Mouse (Mus musculus) urinary bladder, postnatal 25 days (tissue): ENCODE measurements around the gene Fam114a1.

Source experiments
- DNase-seq: peaks from one replicate; pipeline ENCODE4 v3.0.0; 2022; ENCODE audit warnings: low spot score

Gene Fam114a1

DNA sequence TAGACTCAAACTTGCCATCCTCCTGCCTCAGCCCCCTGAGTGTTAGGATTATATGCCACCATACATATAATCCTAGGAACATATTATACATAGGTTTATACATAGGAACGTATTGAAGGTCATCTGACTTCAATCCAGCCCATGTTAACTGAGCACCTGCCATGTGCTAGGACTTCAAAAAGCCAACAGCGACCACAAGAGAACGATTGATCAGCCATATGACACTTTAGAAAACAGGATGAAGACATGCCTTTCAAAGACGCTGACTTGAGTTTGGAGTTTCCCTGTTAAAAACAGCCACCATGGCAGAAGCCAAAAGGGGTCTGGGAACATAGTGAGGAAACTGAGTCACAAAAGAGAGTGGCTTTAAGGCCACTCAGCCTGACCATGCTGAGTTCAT, 35.4 kb downstream of the Fam114a1 start:
- no peak for DNase-seq

GRCm38 (mm10) chr5:65006011-65006491, 36.2 kb downstream of the Fam114a1 start:
- no peak for DNase-seq

DNA sequence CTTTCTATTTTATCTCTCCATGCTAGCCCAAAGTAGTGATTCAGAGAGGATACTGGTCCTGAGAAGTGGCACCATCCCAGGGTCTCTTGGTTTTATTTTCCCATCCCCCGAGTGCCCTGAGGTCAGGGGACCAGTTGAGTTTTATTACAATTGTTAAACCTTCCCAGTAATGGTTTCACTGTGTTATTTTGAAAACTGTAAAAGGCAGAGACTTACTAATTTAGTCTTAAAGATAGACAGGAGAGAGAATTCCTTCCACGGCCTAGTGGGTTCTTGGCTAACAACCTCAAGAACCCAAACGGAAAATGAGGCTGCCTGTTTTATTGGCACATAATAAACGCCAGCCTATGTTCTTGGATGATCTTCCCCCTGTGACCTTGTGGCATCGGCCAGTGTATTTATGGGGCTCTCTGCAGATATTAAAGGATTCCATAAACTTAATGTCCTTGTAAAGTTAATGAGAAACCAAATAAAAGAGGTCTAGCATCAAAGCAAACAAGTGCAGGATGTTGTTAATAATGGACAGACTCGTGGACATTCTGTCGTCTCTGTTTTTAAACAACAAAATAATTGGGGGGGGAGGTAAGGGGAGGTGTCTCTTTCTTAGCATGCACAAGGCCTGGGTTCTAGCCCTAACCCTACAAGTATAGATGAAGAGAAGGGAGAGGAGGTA, 42.2 kb downstream of the Fam114a1 start:
- DNase-seq: no peak

GRCm38 (mm10) chr5:65015508-65015907, 45.6 kb downstream of the Fam114a1 start:
- no peak for DNase-seq

GRCm38 (mm10) chr5:65019109-65019508, 49.2 kb downstream of the Fam114a1 start:
- no peak for DNase-seq

DNA sequence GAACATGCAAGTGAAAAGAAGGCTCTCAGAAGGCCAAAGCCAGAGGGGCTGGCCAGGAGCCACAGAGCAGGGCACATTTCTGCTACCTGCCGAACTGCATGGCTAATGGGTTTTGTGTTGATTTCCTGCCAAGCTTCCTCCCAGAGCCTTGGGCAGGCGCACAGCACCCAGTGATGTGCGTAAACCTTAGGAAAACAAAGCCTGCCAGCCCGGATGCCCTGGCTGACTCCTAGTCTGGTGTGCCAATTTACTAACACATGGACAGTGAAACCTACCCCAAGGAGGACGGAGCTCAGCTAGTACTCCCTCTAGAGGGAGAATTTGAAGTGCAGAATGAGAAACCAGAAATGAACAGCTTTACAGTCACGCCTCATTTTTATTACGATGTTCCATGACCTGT, 50.0 kb downstream of the Fam114a1 start:
- no peak for DNase-seq

DNA sequence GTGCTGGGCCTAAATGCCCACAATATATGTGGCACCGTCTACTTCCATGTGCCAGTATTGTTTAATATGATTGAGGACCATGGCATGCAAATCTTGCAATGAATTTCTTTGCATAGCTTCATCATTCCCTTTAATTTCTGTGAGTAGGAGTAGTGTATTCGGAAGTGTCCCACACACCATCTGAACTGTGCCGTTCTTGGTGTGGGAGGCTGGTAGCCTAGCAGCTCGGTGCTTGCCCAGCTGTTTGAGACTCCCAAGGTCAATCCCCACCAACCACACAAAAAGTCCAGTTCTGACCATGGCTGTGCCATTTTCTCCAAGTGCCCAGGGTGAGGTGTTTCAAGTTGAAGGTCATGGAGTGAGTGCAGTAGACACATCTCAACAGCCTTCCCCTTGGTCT, 52.1 kb downstream of the Fam114a1 start:
- no peak for DNase-seq

GRCm38 (mm10) chr5:65024641-65025040, 54.8 kb downstream of the Fam114a1 start:
- DNase-seq: no peak

DNA sequence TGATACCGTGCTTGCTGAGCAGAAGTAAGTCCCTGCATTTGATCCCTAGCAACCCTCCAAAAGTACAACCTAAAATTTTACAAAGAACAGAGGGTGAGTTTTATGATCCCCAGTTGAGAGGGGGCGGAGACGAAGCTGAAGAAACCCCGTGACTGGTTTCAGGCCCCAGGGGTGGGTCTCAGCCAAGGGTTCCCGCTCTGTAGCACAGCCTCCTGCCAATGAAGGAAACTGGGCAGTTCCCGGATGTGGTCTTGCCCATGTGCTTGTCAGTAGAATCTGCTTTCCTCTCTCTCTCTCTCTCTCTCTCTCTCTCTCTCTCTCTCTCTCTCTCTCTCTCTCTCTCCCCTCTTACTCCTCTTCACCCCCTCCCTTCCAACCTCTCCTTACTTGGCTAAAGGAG, 56.0 kb downstream of the Fam114a1 start:
- DNase-seq: no peak

DNA sequence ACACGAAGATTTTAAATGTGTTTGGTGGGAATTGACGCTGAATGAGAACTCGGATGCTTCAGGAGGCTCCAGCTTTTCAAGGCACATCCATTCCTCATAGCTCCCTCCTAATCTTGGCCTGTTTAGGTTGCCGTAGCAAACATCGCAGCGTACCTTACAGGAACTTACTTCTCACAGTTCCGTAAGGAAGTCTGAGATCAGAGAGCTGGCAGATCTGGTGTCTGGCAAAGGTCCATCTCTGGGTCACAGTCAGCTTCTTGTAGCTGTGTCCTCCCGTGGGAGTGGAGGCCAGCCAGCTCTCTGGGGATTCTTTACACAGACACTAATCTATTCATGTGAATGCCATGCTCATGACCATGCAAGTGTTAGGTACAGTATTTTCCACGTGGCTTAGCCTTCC, 56.9 kb downstream of the Fam114a1 start:
- DNase-seq: no peak

DNA sequence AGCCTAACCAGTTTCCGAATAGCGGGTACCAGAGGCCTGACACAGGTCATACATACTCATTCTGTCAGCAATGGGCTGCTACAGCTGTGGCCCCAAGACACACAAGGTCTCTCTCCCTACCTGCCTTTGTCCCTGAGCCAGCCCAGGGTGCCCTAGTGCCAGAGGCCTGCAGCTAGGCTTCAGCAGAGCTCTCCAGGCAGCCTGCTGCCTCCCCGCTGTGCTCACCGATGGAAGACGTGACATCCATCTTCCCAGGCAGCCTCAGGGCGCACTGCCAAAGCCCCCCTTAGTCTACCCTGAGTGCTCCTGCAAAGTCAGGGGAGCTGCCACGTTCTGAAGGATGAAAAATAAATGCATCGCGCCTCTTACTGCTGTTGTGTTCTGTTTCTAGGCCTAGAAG, 58.1 kb downstream of the Fam114a1 start:
- DNase-seq: no peak

DNA sequence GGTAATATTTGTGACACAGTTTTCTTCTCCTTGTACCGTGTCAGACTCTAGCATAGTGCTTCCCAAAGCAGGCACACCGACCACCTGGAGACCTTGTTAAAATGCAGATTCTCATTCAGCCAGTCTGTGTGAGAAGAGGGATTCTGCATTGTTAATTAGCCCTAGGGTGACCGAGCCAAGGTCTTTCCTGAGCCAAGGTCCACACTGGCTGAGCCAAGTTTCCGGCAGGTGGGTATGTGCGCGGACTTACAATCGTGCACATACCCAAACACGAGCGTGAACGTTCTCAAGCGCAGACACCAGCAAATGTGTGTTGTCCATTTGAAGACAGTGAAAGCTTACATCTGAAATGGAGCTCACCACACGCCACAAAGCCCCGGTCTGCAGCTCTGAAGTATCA, 66.7 kb downstream of the Fam114a1 start:
- no peak for DNase-seq

DNA sequence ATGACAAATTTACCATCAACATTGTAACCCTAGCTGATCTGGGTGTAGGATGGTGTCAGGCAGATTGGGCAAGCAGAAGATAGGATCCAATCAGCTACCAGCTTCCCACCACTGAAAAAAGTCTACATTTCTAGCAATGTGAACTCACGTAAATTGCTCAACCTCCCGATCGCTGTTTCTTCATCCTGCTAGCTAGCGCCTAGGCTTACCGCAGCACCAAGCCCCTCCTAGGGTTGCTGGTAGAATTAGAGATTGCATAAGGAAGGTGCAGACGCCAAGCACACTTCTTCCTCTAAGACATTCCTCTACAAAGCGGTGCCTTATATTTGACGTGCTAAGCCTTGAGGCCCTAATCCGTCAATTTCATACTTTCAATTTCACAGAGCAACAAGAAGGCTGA, 68.4 kb downstream of the Fam114a1 start:
- DNase-seq: no peak

GRCm38 (mm10) chr5:65038811-65039571, 69.1 kb downstream of the Fam114a1 start:
- DNase-seq: no peak

DNA sequence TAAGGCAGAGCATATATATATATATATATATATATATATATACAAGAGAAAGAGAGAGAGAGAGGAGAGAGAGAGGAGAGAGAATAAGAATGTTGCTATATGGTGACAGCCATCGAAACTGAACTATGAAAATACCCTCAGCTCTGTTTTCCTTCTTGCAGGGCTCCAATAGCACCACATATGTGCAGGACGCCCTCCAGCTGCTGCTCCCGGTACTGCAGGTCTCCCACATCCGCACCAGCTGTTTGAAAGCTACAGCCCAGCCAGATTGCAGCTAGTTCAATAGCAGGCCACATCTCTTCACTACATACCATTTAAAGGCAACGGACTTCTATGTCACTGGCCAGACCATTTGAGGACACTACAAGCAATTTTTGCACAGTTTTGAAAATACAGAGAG, 70.6 kb downstream of the Fam114a1 start:
- DNase-seq: no peak

DNA sequence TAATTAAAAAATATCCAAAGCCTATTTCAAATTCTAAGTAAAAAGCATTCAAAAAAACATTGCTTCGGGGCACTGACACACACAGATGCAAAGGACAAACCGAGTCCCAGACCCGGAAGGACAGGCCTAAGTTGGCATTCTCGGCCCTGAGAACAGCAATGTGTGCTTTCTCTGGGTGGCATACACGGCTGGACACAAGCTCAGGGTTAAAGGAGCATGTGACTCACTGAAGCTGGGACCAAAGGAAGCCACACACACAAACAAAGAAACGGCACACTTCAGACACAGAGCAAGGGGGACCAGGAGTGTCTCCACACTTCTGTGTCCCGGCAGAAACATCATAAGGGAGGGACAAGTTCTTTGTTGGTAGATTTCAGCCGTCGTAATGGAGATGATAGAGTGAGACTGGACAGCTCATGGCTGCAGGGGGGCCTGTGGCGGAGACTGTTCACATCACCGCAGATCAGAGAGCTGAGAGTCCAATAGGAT, 73.6 kb downstream of the Fam114a1 start:
- DNase-seq: no peak

- no peak for DNase-seq
Measured at GRCm38 (mm10) chr5:65045642-65046370, 75.9 kb downstream of the Fam114a1 start.

DNA sequence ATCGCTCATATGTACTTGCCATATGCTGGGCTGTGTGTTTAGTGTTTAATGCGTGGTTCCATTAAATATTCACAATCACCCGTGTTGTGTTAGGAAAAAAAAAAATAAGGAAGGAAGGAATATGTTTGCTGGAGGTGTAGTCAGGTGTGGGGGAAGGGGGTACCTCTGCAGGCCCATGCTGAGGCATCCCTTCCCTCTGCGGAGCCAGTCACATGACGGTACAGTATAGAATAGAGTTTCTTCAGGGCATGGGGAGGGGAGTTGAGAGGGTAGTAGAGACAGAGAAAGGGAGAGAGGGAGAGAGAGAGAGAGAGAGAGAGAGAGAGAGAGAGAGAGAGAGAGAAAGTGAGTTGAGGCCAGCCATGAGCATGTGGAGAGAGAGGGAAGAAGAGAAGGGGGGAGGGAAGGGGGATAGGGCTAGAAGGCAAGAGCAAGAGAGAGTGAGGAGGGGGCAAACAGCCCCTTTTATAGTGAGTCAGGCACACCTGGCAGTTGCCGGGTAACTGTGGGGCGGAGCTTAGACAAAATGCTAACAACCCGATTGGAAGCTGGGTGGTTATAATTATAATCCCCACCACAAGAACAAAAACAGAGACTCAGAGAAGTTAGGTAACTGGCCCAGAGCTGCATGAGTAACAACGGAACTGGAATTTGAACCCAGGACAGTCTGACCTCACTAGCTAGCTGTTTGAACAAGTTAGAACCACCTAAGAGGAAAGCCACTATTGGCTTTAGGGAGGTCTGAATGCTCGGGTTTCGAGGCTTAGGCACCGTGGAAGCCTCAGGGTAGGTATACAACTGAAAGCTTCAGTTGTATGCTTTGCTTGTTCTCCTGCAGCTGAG, 76.8 kb downstream of the Fam114a1 start:
- DNase-seq: no peak

GRCm38 (mm10) chr5:65047285-65047855, 77.5 kb downstream of the Fam114a1 start:
- DNase-seq: no peak

DNA sequence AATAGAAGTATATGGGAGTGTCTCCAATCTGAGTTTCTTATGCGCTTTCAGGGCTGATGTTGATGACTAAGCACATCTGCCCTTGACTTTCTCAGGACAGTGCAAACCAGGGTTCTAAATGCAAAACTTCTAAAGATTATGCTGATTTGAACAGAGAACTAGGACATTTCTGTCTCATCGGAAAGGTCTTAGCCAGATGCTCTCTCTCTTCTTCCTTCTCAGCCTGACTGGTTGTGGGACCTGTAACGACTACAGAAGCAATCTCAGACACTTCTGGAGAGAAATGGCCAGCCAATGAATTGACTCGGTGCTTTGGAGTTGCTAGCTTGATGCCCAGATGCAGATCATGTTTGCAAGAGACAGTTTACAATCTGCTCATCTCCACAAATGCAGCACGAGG, 80.0 kb downstream of the Fam114a1 start:
- no peak for DNase-seq

GRCm38 (mm10) chr5:65051513-65051912, 81.6 kb downstream of the Fam114a1 start:
- no peak for DNase-seq

- DNase-seq: no peak
Measured at GRCm38 (mm10) chr5:65057596-65057995, 87.7 kb downstream of the Fam114a1 start.
